Mouse (Mus musculus) MEL (cell line): ENCODE data around the gene Rbfox2. TPM values are rescaled to one million over a fixed set of nuclear protein-coding genes. Genes with fewer than 3 reads are reported as not detected.

Experiments used
- DNase-seq: peaks from one replicate; pipeline ENCODE4 v3.0.0; 2011; ENCODE audit warnings: low read depth, low spot score
- H3K27ac ChIP-seq: 2 replicates; pipeline ENCODE4 v1.5.1; 2012; ENCODE audit warnings: low read depth, mild to moderate bottlenecking, control low read depth, low read length, moderate library complexity; ENCODE audit not compliant: control insufficient read depth
- H3K27me3 ChIP-seq, 2 experiments: fragments of 150-350 bp in 1 of 2; sonication (generic) in 1 of 2; 2 replicates each; pipeline ENCODE4 v1.6.1; 2012; ENCODE audit warnings: low read length in 2 of 2, mild to moderate bottlenecking in 2 of 2, improper control_type of control experiment in 1 of 2, moderate library complexity in 1 of 2; ENCODE audit not compliant: insufficient read depth in 2 of 2, control insufficient read depth in 1 of 2
- H3K36me3 ChIP-seq, 2 experiments: 2 replicates each; pipeline ENCODE4 v1.6.1; 2012 to 2014; ENCODE audit warnings: low read length in 2 of 2, improper control_type of control experiment in 1 of 2, inconsistent platforms in 1 of 2, mild to moderate bottlenecking in 1 of 2; ENCODE audit not compliant: insufficient read depth in 2 of 2, control insufficient read depth in 1 of 2
- H3K4me1 ChIP-seq, 2 experiments: fragments of 150-350 bp in 1 of 2; sonication (generic) in 1 of 2; 2 replicates each; pipeline ENCODE4 v1.6.1; 2012; ENCODE audit warnings: low read length in 2 of 2, improper control_type of control experiment in 1 of 2, mild to moderate bottlenecking in 1 of 2; ENCODE audit not compliant: insufficient read depth in 2 of 2, control insufficient read depth in 1 of 2
- H3K4me3 ChIP-seq, 2 experiments: fragments of 150-350 bp in 1 of 2; sonication (generic) in 1 of 2; 2 replicates each; pipeline ENCODE4 v1.5.1; 2012; ENCODE audit warnings: low read depth in 2 of 2, low read length in 2 of 2, mild to moderate bottlenecking in 2 of 2, moderate library complexity in 2 of 2, control low read depth in 1 of 2, improper control_type of control experiment in 1 of 2; ENCODE audit not compliant: control insufficient read depth in 1 of 2, insufficient read depth in 1 of 2
- H3K79me2 ChIP-seq: 2 replicates; pipeline ENCODE4 v1.6.1; 2012; ENCODE audit warnings: mild to moderate bottlenecking, low read length, moderate library complexity; ENCODE audit not compliant: control insufficient read depth, poor library complexity, insufficient read depth
- H3K9ac ChIP-seq: 2 replicates; pipeline ENCODE4 v1.6.1; 2012; ENCODE audit warnings: low read depth, mild to moderate bottlenecking, control low read depth, low read length, moderate library complexity; ENCODE audit not compliant: control insufficient read depth, poor library complexity, severe bottlenecking
- H3K9me3 ChIP-seq: fragments of 150-350 bp; sonication (generic); replicated peaks from 2 replicates; pipeline ENCODE4 v1.6.1; 2012; ENCODE audit warnings: mild to moderate bottlenecking, low read length, improper control_type of control experiment, moderate library complexity; ENCODE audit not compliant: insufficient read depth
- CHD1 ChIP-seq: IDR thresholded peaks from 2 replicates; pipeline ENCODE4 v1.6.1; 2012; ENCODE audit warnings: low read depth, mild to moderate bottlenecking, inconsistent platforms, low read length, improper control_type of control experiment
- CTCF ChIP-seq, 3 experiments: IDR thresholded peaks in 2 of 3; conservative IDR thresholded peaks in 1 of 3; 2 replicates each; pipeline ENCODE4 v1.5.1; 2011 to 2012; ENCODE audit warnings: low read length in 3 of 3, low read depth in 2 of 3, mild to moderate bottlenecking in 2 of 3, improper control_type of control experiment in 1 of 3, inconsistent platforms in 1 of 3, mixed read lengths in 1 of 3, moderate library complexity in 1 of 3; ENCODE audit not compliant: control insufficient read depth in 1 of 3, insufficient read depth in 1 of 3, poor library complexity in 1 of 3, severe bottlenecking in 1 of 3
- ETS1 ChIP-seq: IDR thresholded peaks from 2 replicates; pipeline ENCODE4 v1.6.1; 2012; ENCODE audit warnings: low read depth, mild to moderate bottlenecking, inconsistent platforms, low read length, improper control_type of control experiment, moderate library complexity
- GABPA ChIP-seq: IDR thresholded peaks from 2 replicates; pipeline ENCODE4 v1.6.1; 2012; ENCODE audit warnings: low read depth, mild to moderate bottlenecking, inconsistent platforms, low read length, improper control_type of control experiment, moderate library complexity
- GATA1 ChIP-seq: IDR thresholded peaks from 2 replicates; pipeline ENCODE4 v1.6.1; 2011; ENCODE audit warnings: low read depth, low read length, improper control_type of control experiment
- KAT2A ChIP-seq: conservative IDR thresholded peaks from 2 replicates; pipeline ENCODE4 v1.6.1; 2012; ENCODE audit warnings: low read depth, low read length, improper control_type of control experiment, inconsistent platforms
- MAFK ChIP-seq: IDR thresholded peaks from 2 replicates; pipeline ENCODE4 v1.6.1; 2011; ENCODE audit warnings: low read depth, mild to moderate bottlenecking, low read length, improper control_type of control experiment, borderline replicate concordance
- MAX ChIP-seq: IDR thresholded peaks from 2 replicates; pipeline ENCODE4 v1.6.1; 2011; ENCODE audit warnings: low read length, improper control_type of control experiment
- MAZ ChIP-seq: IDR thresholded peaks from 2 replicates; pipeline ENCODE4 v1.6.1; 2012; ENCODE audit warnings: low read depth, mild to moderate bottlenecking, inconsistent platforms, low read length, improper control_type of control experiment
- MXI1 ChIP-seq: IDR thresholded peaks from 2 replicates; pipeline ENCODE4 v1.6.1; 2011; ENCODE audit warnings: mild to moderate bottlenecking, low read depth, low read length, improper control_type of control experiment
- MYC ChIP-seq: IDR thresholded peaks from 2 replicates; pipeline ENCODE4 v1.6.1; 2011; ENCODE audit warnings: low read depth, mild to moderate bottlenecking, low read length, improper control_type of control experiment, moderate library complexity
- NELFE ChIP-seq: IDR thresholded peaks from 2 replicates; pipeline ENCODE4 v1.6.1; 2011; ENCODE audit warnings: low read depth, low read length, improper control_type of control experiment
- NRF1 ChIP-seq: IDR thresholded peaks from 2 replicates; pipeline ENCODE4 v1.6.1; 2014; ENCODE audit warnings: low read depth, mild to moderate bottlenecking, inconsistent platforms, low read length, improper control_type of control experiment, moderate library complexity; ENCODE audit not compliant: poor library complexity, insufficient read depth, severe bottlenecking
- POLR2AphosphoS2 ChIP-seq: IDR thresholded peaks from 2 replicates; pipeline ENCODE4 v1.6.1; 2011; ENCODE audit warnings: low read length, improper control_type of control experiment
- RAD21 ChIP-seq: IDR thresholded peaks from 2 replicates; pipeline ENCODE4 v1.6.1; 2011; ENCODE audit warnings: mild to moderate bottlenecking, low read depth, low read length, improper control_type of control experiment
- RCOR1 ChIP-seq: IDR thresholded peaks from 2 replicates; pipeline ENCODE4 v1.6.1; 2012; ENCODE audit warnings: low read depth, mild to moderate bottlenecking, inconsistent platforms, low read length, improper control_type of control experiment
- SMC3 ChIP-seq: IDR thresholded peaks from 2 replicates; pipeline ENCODE4 v1.6.1; 2011; ENCODE audit warnings: low read depth, low read length, improper control_type of control experiment
- TAL1 ChIP-seq: IDR thresholded peaks from 2 replicates; pipeline ENCODE4 v1.6.1; 2012; ENCODE audit warnings: mild to moderate bottlenecking, inconsistent platforms, low read length, moderate library complexity, mixed read lengths
- UBTF ChIP-seq: IDR thresholded peaks from 2 replicates; pipeline ENCODE4 v1.6.1; 2012; ENCODE audit warnings: low read depth, mild to moderate bottlenecking, inconsistent platforms, low read length, improper control_type of control experiment, moderate library complexity, borderline replicate concordance; ENCODE audit not compliant: insufficient read depth
- ZC3H11A ChIP-seq: IDR thresholded peaks from 2 replicates; pipeline ENCODE4 v1.6.1; 2012; ENCODE audit warnings: low read depth, mild to moderate bottlenecking, inconsistent platforms, low read length, improper control_type of control experiment
- ZNF384 ChIP-seq: IDR thresholded peaks from 2 replicates; pipeline ENCODE4 v1.6.1; 2012; ENCODE audit warnings: low read depth, mild to moderate bottlenecking, inconsistent platforms, low read length, improper control_type of control experiment
- polyA plus RNA-seq, 2 experiments: library from polyadenylated mRNA; stranded (reverse) in 1 of 2; unstranded in 1 of 2; fragments of >175 nt in 1 of 2; fragments of >200 nt in 1 of 2; gene quantifications; 2 replicates each; pipeline versions ENCODE4 v1.2.1 to v1.2.4; 2012; ENCODE audit warnings: low replicate concordance in 2 of 2, low read depth in 1 of 2; ENCODE audit not compliant: insufficient read length in 2 of 2, insufficient read depth in 1 of 2, missing spikeins in 1 of 2
- total RNA-seq: library from RNA; depleted of rRNA; stranded (reverse); fragments of 300-350 nt; gene quantifications from 2 replicates; pipeline ENCODE4 v1.2.3, GENCODE M21; 2012

Gene Rbfox2
- total and polyA plus RNA-seq, 3 experiments: 3.4 to 6.0 TPM; not detected in 1

- Histone ChIP-seq H3K79me2 (no peaks in the 10 kb centered on the region), H3K9ac (no peak overlapping the region), H3K9me3 (no peaks in the 10 kb centered on the region), H3K27me3 (peaks cover 0 to 2% of the 10 kb centered on the region in 2 experiments; a peak in 1 of 4 replicates), H3K4me3 (no peak overlapping the region), H3K27ac (no peak overlapping the region), H3K4me1 (no peaks in the 10 kb centered on the region), H3K36me3 (no peaks in the 10 kb centered on the region)
- no peak for DNase-seq
- TF ChIP-seq CHD1: no peak
- TF ChIP-seq UBTF: no peak
- TF ChIP-seq ZNF384: no peak
- TF ChIP-seq MAZ: no peak
- TF ChIP-seq POLR2AphosphoS2: no peak
- no peak for TF ChIP-seq RAD21
- no peak for TF ChIP-seq RCOR1
- no peak for TF ChIP-seq MAX
Observed at GRCm38 (mm10) chr15:77324426-77324825, 17.6 kb upstream of the Rbfox2 start.

GRCm38 (mm10) chr15:77323226-77323625 lies 16.4 kb upstream of the Rbfox2 start:
- Histone ChIP-seq H3K27ac (no peak overlapping the region), H3K36me3 (no peaks in the 10 kb centered on the region), H3K79me2 (no peaks in the 10 kb centered on the region), H3K9ac (no peak overlapping the region), H3K27me3 (peaks cover 0 to 2% of the 10 kb centered on the region in 2 experiments; a peak in 1 of 4 replicates), H3K4me1 (no peaks in the 10 kb centered on the region), H3K9me3 (no peaks in the 10 kb centered on the region), H3K4me3 (no peak overlapping the region)
- TF ChIP-seq POLR2AphosphoS2 (no peak), RCOR1 (no peak), MAFK (no peak), MXI1 (no peak), TAL1 (no peak), MAX (no peak), GATA1 (no peak), CTCF (IDR thresholded peaks at IDR 0.05 in 2 of 3, conservative IDR thresholded peaks at IDR 0.05 in 1 of 3; ENCODE audit: control insufficient read depth in 1 of 3, insufficient read depth in 1 of 3, low read depth in 2 of 3, low read length in 3 of 3, poor library complexity in 1 of 3, severe bottlenecking in 1 of 3) (no peak), NRF1 (no peak)
- DNase-seq: no peak

- H3K4me1 ChIP-seq: no peaks in the 10 kb centered on the region
- H3K36me3 ChIP-seq: no peaks in the 10 kb centered on the region
- no peak overlapping the region for H3K27ac ChIP-seq
- H3K9ac ChIP-seq: no peak overlapping the region
- no peaks in the 10 kb centered on the region; a peak in 1 of 4 replicates for H3K27me3 ChIP-seq
- TF ChIP-seq POLR2AphosphoS2 (no peak), ZNF384 (no peak), MYC (no peak), NELFE (no peak), UBTF (no peak), KAT2A (no peak), ETS1 (no peak), ZC3H11A (no peak), RCOR1 (no peak), SMC3 (no peak), GABPA (no peak)
- no peak for DNase-seq
- no peak overlapping the region for H3K4me3 ChIP-seq
- H3K79me2 ChIP-seq: no peaks in the 10 kb centered on the region
- H3K9me3 ChIP-seq: no peaks in the 10 kb centered on the region
Observed at GRCm38 (mm10) chr15:77313701-77314100, 6.9 kb upstream of the Rbfox2 start.
